Mouse (Mus musculus): ENCODE results near the gene Khdrbs2.
"Not testable (repeated sequence)": the region's sequence is repeated elsewhere in the genome, so short reads cannot be mapped to it uniquely, and the experiment has no call there.

The Khdrbs2 gene

GRCm38 (mm10) chr1:32471502-32472214 is 299.1 kb downstream of the Khdrbs2 start:
- no peak for DNase-seq

GRCm38 (mm10) chr1:32487944-32488343 is 315.4 kb downstream of the Khdrbs2 start:
- no peak for DNase-seq

GRCm38 (mm10) chr1:32503381-32503780 is 330.9 kb downstream of the Khdrbs2 start:
- DNase-seq = no peak

- not testable (repeated sequence) for DNase-seq
These were observed 374.7 kb downstream of the Khdrbs2 start, which contains the start of gene Gm5415 for GRCm38 (mm10) chr1:32547194-32547593. Gene Gm5415, minus strand, starts transcription at chr1:32547294.

GRCm38 (mm10) chr1:32553459-32553858 is 380.9 kb downstream of the Khdrbs2 start:
- DNase-seq = no peak

GRCm38 (mm10) chr1:32553925-32554324 is 381.4 kb downstream of the Khdrbs2 start:
- no peak for DNase-seq

GRCm38 (mm10) chr1:32568901-32569300 is 396.4 kb downstream of the Khdrbs2 start:
- no peak for DNase-seq

- DNase-seq = no peak
These were observed 453.5 kb downstream of the Khdrbs2 start for GRCm38 (mm10) chr1:32626060-32626459.

GRCm38 (mm10) chr1:32632415-32633354 is 460.2 kb downstream of the Khdrbs2 start:
- no peak for DNase-seq

GRCm38 (mm10) chr1:32633404-32633803 is 460.9 kb downstream of the Khdrbs2 start:
- no peak for DNase-seq

- no peak for DNase-seq
These were observed 466.6 kb downstream of the Khdrbs2 start for GRCm38 (mm10) chr1:32639118-32639517.

- no peak for DNase-seq
These were observed 477.2 kb downstream of the Khdrbs2 start for GRCm38 (mm10) chr1:32649647-32650209.

GRCm38 (mm10) chr1:32693806-32694205 is 521.3 kb downstream of the Khdrbs2 start:
- no peak for DNase-seq

- DNase-seq = no peak
These were observed 527.6 kb downstream of the Khdrbs2 start for GRCm38 (mm10) chr1:32700132-32700531.

- DNase-seq = no peak
These were observed 528.8 kb downstream of the Khdrbs2 start for GRCm38 (mm10) chr1:32701267-32701666.
